Mouse (Mus musculus) ovary, adult 18-20 months (tissue): ENCODE results near the gene Klhl40.

Source experiments
- DNase-seq: peaks from one replicate; pipeline ENCODE4 v3.0.0; 2022; ENCODE audit warnings: low spot score, mixed read lengths

Klhl40 gene

GRCm38 (mm10) chr9:121778066-121778624 lies 738 bp downstream of the Klhl40 start:
- DNase-seq, result no peak

GRCm38 (mm10) chr9:121784801-121785200 lies 7.4 kb downstream of the Klhl40 start:
- DNase-seq, result no peak

- DNase-seq, result no peak
Measured at GRCm38 (mm10) chr9:121785261-121785660, 7.9 kb downstream of the Klhl40 start.

- DNase-seq, result no peak
Measured at GRCm38 (mm10) chr9:121786359-121786758, 9.0 kb downstream of the Klhl40 start.

DNA sequence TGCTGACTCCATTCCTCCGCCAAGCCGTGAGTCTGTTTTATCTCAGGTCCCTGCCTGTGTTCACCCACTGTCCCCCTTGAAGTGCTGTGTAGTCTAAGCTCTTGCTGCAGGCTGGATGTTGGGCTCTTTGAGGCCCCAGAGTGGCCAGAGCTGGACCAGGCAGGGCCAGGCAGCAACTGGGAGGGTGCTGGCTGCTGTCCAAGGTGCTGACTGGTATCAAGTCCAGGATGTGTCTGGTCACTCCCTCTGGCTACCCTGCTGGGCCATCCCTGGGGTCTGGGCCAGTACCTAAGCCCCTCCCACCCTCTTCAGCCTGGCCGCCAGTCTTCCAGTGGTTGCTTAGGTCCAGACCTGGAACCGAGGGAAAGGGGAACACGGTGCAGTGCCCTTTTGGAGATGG lies 13.8 kb downstream of the Klhl40 start:
- peak; percentile 55 for DNase-seq

- no peak for DNase-seq
Measured at GRCm38 (mm10) chr9:121791757-121792521, 14.5 kb downstream of the Klhl40 start, which contains the start of gene Hhatl. TSS of gene Hhatl (minus strand) at chr9:121792507.

DNA sequence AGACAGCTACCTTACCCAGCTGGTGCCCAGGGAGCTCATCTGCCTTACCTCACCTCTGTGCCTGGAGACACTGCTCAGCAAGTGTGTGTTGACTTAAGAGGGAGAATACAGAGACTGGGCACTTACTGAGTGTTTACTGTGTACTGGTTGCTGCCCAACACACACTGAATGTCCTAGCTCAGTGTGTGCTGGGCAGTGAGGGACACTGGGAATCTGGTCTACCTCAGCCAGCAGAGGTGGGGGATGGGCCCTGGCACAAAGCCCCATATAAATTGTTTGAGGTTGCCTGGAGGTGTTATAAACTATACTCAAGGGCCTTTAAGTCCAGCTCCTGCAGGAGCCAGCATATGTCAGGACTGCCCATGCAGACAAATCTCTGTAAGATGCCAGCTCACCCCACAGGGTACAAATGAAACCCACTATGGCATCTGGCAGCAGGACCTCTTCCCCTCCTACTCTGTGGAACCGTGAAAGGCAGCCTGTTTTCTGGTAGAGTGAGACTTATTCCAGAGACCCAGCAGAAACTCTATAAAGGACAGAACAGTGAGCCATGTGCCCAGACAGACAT lies 17.6 kb downstream of the Klhl40 start:
- DNase-seq, result no peak

DNA sequence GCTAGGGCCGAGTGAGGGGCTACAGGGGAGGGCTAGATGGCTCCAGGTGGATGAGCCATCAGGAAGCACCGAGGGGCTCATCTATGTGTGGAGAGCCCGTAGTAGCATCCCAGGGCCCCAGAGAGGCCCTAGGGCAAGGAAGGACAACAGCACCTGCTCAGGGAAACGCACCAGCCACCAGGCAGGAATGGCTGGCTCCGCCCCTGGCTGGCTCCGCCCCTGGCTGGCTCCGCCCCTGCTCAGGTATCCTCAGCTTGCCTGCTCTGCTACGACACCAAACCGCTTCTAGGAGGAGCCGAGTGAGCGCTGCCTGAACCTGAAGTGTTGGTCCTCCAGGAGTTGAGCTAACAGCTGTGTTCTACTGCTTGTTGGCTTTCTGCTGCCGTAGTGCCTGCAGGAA lies 20.3 kb downstream of the Klhl40 start:
- no peak for DNase-seq

DNA sequence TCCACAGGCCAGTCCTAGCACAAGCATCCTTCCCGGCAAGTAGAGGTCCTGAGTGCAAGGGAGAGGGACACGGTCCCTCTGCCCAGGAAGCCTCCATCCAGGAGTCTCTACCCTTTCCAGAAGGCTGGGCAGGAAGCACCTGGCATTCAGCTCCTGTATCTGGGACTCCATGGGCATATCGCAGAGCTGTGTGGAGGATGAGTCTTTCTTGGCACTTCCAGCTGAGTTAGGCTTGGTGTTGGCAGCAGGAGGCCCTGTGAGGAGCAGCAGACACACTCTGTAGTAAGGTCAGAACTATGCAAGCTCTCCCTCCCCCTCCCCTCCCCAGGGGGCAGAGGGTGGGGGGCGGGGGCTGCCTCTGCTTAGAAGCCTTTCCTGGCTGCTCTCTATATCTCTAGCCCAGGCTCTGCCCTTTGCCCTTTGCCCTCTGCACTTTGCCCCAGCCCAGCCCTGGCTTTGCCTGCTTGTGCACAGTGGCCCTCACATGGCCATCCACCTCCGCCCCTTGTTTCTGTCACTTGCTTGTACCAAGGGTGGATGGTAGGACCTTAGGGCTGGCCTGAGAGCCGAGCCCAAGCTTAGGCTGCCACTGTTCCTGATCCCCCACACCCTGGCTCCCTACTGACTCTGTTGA lies 21.6 kb downstream of the Klhl40 start:
- DNase-seq, result no peak

DNA sequence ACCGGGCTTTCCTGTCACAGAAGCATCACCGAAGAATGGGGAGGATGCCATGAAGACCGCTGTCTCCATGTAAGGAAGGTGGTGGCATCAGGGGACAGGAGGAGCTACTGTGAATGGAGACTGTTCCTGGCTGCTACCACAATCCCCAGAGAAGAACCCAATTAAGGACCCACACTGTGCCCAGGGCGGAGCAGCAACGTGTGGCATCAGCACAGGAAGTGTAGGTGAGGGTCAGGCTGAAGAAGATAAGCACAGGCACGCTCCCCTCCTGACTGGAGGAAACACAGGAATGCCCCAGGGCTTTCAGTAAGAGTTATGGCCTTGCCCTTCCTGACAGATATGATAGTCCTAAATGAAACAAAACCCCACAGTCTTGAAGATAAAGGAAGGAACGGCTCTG lies 25.3 kb downstream of the Klhl40 start:
- DNase-seq, result no peak

DNA sequence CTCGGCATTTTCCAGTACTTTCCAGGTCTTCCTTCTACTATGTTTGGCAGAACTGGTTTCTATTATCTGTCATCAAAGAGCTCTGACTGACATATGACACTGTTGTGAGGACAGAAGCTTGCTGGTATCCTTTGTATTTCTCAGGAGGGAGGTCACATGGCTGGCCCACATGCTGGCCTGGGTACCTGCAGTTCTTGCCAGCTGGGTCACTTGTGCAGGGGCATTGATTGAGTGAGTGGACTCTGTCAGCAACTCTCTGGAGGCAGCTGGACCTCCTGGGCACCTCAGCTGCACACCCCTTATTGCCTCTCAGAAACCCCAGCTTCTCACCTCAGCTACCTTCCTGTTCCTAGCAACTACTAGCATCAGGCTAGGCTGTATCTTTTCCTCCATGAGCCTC lies 30.1 kb downstream of the Klhl40 start:
- DNase-seq, result no peak

DNA sequence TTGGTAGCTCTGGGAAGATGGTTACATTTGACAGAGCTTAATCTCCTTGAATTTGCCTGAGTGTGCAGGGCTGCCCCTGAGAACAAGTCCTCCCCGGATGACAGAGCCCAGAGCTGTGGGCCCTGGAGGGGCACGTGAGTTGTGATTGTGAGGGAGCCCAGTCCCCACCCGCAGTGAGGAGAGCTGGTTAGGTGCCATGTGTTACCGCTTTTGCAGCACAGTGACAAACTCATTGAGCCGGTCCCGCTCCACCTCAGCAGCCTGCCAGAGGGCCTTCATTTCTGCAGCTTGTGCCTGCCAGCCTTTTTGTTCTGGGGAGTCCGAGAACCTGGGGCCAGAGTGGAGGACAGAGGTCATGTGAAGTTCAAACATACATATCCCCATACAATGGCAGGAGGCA lies 30.5 kb downstream of the Klhl40 start:
- DNase-seq, result no peak

DNA sequence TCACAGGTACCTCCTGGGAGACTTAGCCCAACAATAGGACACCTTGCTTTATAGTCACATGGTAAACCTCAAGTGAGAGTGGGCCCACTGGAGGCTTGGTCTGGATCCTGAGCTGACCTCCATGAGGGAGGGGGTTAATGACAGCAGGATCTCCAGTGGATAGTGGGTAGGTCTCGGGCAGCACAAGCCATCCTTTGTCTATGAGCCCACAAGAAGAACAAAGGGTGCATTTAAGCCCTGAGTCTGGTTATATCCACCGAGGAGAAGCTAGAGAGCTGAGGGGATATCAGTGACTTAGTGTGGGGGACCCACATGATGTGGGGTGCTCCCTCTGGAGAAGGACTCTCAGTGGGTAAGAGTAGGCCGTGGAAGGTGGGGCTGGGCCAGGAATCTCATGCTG lies 31.1 kb downstream of the Klhl40 start:
- no peak for DNase-seq

GRCm38 (mm10) chr9:121810081-121810821 lies 32.8 kb downstream of the Klhl40 start:
- DNase-seq, result peak; percentile 55

DNA sequence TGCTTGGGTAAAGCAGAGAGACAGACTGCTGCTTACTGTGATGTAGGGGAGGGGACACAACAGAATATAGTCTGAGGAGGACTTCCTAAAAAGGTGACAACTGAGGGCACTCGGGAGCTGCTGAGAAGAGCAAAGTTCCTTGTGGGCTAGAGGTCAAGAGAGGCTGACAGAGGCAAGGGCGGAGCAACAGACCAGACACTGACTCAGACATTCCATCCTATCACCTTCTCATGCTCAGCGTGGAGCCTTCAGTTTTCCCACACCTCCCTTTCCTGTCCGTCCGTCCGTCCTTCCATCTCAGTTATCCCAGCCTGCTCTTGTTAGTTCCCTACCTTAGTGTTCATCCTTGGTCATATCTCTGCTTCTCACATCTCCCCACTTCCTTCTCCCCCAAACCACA lies 37.8 kb downstream of the Klhl40 start:
- DNase-seq, result no peak

GRCm38 (mm10) chr9:121819073-121819770 lies 41.8 kb downstream of the Klhl40 start:
- DNase-seq, result peak; percentile 34

DNA sequence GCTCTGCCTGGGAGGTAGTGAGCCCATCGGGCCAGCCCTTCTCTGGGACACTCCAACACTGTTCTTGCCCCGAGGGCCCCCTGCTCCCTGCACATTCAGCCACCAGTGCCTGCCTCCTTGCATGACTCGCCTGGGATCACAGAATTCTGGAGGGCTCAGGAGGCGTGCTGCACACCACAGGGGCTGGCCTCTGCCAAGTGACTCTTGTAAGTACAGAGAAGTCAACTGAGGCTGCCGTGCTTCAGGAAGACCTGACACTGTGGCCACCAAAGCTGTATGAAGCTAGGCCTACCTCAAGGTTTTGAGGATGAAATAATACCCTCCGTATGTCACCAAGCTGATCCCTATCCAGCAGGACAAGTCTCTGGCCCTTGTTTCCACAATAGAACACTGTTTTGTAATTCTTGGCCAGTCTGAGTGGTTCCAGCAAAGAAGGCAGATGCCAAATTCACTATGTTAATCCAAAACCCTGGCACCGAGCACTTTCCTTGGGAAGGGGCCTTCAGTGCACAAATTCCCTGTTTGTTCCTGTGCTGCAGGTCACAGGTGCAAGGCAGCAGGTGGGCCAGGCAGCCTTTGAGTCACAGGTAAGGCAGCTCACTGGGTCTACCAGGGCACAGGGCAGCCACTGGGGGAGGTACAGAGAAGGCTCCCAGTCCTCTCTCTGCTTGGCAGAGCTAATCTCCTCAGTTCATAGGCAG lies 42.5 kb downstream of the Klhl40 start:
- no peak for DNase-seq

DNA sequence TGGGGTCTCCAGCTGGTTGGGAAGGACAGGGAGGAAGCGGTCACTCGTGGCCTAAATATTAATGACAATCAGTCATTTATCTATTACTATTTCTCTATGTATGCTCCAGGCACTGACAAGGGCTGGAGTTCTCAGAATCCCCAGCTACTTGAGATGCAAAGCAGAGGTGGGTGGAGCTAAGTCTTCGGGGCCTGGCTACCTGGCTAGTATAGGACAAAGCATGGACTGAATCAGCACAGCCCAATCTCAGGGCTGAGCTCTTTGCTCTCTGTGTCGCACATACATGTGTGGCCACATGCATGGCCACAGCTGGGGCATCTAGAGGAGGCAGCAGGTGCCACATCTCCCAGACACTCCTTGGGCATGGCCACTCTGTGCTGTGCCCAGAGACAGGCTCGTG lies 43.4 kb downstream of the Klhl40 start:
- DNase-seq, result no peak

DNA sequence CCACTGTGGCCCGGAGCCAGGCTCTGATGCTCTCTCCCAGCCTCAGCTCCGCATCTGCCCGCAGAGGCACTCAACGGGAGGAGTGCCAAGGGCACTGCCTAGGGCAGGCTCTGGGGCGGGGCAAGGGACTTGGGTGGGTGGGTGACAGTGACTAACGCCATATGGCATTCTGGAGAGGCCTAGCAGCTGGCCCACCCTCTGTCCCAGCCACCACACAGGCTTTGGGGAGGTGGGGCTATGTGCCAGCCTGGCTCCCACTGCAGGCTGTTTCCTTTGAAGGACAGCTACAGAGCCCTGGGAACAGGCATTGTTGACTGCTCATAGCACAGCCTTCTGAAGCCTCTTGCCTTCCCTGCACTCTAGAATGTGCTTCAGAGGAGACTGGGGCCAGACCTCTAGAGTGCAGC lies 45.2 kb downstream of the Klhl40 start:
- DNase-seq, result no peak

- no peak for DNase-seq
Measured at GRCm38 (mm10) chr9:121823051-121823450, 45.6 kb downstream of the Klhl40 start.

GRCm38 (mm10) chr9:121823991-121824390 lies 46.6 kb downstream of the Klhl40 start:
- no peak for DNase-seq
